Mouse (Mus musculus) intestine, postnatal 0 days (tissue): ENCODE measurements around the gene Car2. TPM values are rescaled to one million over a fixed set of nuclear protein-coding genes. Genes with fewer than 3 reads are reported as not detected.

Experiments used
- ATAC-seq: fragments of 200-750 bp; cut with Nextera tagmentation; 2 replicates; pipeline ENCODE4 v1.8.0; 2017; ENCODE audit warnings: mild to moderate bottlenecking, moderate TSS enrichment, moderate library complexity
- H3K27ac ChIP-seq: fragments of 300-500 bp; sonication (generic); 2 replicates; pipeline ENCODE4 v1.5.1; 2014; ENCODE audit warnings: mild to moderate bottlenecking, low read depth, low read length, moderate library complexity
- H3K27me3 ChIP-seq: fragments of 300-500 bp; sonication (generic); replicated peaks from 2 replicates; pipeline ENCODE4 v1.6.1; 2014; ENCODE audit warnings: low read length, mixed read lengths; ENCODE audit not compliant: control insufficient read depth, insufficient read depth
- H3K36me3 ChIP-seq: fragments of 300-500 bp; sonication (generic); 2 replicates; pipeline ENCODE4 v1.6.1; 2014; ENCODE audit warnings: mild to moderate bottlenecking, moderate library complexity; ENCODE audit not compliant: control insufficient read depth, insufficient read depth
- H3K4me1 ChIP-seq: fragments of 300-500 bp; sonication (generic); replicated peaks from 2 replicates; pipeline ENCODE4 v1.6.1; 2014; ENCODE audit warnings: antibody characterized with exemption, low read length, mixed read lengths; ENCODE audit not compliant: control insufficient read depth, insufficient read depth
- H3K4me2 ChIP-seq: fragments of 300-500 bp; sonication (generic); replicated peaks from 2 replicates; pipeline ENCODE4 v1.6.1; 2014; ENCODE audit warnings: low read depth, mild to moderate bottlenecking, moderate library complexity
- H3K4me3 ChIP-seq: fragments of 300-500 bp; sonication (generic); 2 replicates; pipeline ENCODE4 v1.5.1; 2014; ENCODE audit warnings: low read depth, low read length
- H3K9ac ChIP-seq: fragments of 300-500 bp; sonication (generic); 2 replicates; pipeline ENCODE4 v1.6.1; 2014; ENCODE audit warnings: mild to moderate bottlenecking, low read depth, low read length
- H3K9me3 ChIP-seq: fragments of 300-500 bp; sonication (generic); 2 replicates; pipeline ENCODE4 v1.6.1; 2016; ENCODE audit warnings: mixed run types; ENCODE audit not compliant: control insufficient read depth
- CTCF ChIP-seq: sonication (generic); IDR thresholded peaks from 2 replicates; pipeline ENCODE4 v1.5.1; 2016; ENCODE audit warnings: low read depth, mild to moderate bottlenecking, control low read depth, antibody characterized with exemption, moderate library complexity
- WGBS: fragments of 180-500 bp; shearing (Covaris S2); extraction: QIAGEN DNeasy Blood & Tissue Kit; methylation state at CpG from one replicate; pipeline ENCODE4 v1.1.7; 2014; 5-methylcytosine and 5-hydroxymethylcytosine counted together
- polyA plus RNA-seq: library from polyadenylated mRNA; unstranded; fragments of >200 nt; fragmentation: Nextera tagmentation; extraction: Ambion mirVana; gene quantifications from 2 replicates; pipeline ENCODE4 v1.2.1, GENCODE M21; 2015

The Car2 gene
- polyA plus RNA-seq, 1 experiment from 2014 or later, result 39.5 TPM

- Histone ChIP-seq H3K9ac (no peak overlapping the region), H3K36me3 (no peaks in the 10 kb centered on the region), H3K27ac (no peak overlapping the region), H3K4me1 (no peaks in the 10 kb centered on the region), H3K27me3 (peaks cover 11% of the 10 kb centered on the region; the same call in 1 of the 2 replicates), H3K9me3 (no peaks in the 10 kb centered on the region), H3K4me2 (no peak overlapping the region), H3K4me3 (no peak overlapping the region)
- no peak for TF ChIP-seq CTCF
- WGBS, result 84% methylated on average over 2 of the region's 2 CpGs
- no peak for ATAC-seq
Observed at GRCm38 (mm10) chr3:14863922-14864321, 22.2 kb upstream of the Car2 start.

DNA sequence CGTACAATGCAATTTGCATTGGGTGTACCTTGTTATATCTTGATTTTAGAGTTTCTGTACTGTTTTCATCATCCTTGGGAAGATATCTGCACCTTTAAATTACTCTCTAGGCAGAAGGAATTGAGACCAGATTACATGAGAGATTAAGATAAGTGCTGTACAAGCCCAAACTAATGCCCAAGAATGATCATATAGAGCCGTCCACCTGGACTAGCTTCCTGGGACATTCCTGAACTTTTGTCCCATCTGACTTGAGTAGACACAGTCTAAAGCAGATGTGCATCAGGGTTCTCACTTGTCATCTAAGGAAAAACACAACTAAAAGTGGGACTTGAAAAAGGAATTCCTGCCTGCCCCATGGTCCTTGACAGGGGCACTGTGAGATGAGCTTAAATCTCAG is 20.1 kb upstream of the Car2 start:
- peaks cover 11% of the 10 kb centered on the region; the same call in 1 of the 2 replicates for H3K27me3 ChIP-seq
- H3K9ac ChIP-seq, result no peak overlapping the region
- H3K4me1 ChIP-seq, result no peaks in the 10 kb centered on the region
- H3K4me3 ChIP-seq, result no peak overlapping the region
- no peak for TF ChIP-seq CTCF
- H3K27ac ChIP-seq, result no peak overlapping the region
- H3K9me3 ChIP-seq, result no peaks in the 10 kb centered on the region
- no peaks in the 10 kb centered on the region for H3K36me3 ChIP-seq
- ATAC-seq, result no peak
- no peak overlapping the region for H3K4me2 ChIP-seq
- WGBS, result 73% methylated on average over 2 of the region's 2 CpGs

GRCm38 (mm10) chr3:14869779-14870178 is 16.3 kb upstream of the Car2 start:
- H3K9me3 ChIP-seq, result no peaks in the 10 kb centered on the region
- 19% methylated on average over 11 of the region's 11 CpGs for WGBS
- peak overlapping the region; percentile 51 for H3K4me2 ChIP-seq
- H3K9ac ChIP-seq, result no peak overlapping the region
- peak; percentile 86 for ATAC-seq
- H3K4me1 ChIP-seq, result no peaks in the 10 kb centered on the region
- TF ChIP-seq CTCF, result peak; percentile 86
- H3K27me3 ChIP-seq, result no peaks in the 10 kb centered on the region
- H3K36me3 ChIP-seq, result no peaks in the 10 kb centered on the region
- H3K27ac ChIP-seq, result no peak overlapping the region
- H3K4me3 ChIP-seq, result no peak overlapping the region

DNA sequence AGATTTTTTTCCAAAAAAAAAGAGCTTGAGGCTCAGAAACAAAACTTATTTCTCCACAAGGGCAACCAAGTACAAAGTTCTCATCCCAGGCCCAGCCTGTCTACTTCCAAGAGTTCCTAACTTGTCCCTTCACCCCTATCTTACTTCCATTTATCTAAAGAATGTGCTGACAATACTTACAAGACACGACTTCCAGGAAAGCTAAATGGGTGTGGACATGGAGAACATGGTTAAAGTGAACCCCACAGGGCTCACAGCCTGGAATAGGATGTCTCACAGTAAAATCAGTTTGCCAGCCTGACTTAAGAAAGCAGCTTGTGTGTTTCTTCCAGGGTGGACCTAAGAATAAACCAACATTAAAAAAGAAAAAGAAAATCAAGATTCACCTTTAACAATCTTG is 15.5 kb upstream of the Car2 start:
- no peaks in the 10 kb centered on the region for H3K27me3 ChIP-seq
- 40% methylated on average over 1 of the region's 1 CpGs for WGBS
- H3K4me3 ChIP-seq, result no peak overlapping the region
- H3K9me3 ChIP-seq, result no peaks in the 10 kb centered on the region
- no peak for ATAC-seq
- H3K9ac ChIP-seq, result no peak overlapping the region
- no peak overlapping the region for H3K4me2 ChIP-seq
- no peaks in the 10 kb centered on the region for H3K36me3 ChIP-seq
- no peaks in the 10 kb centered on the region for H3K4me1 ChIP-seq
- H3K27ac ChIP-seq, result no peak overlapping the region
- no peak for TF ChIP-seq CTCF

DNA sequence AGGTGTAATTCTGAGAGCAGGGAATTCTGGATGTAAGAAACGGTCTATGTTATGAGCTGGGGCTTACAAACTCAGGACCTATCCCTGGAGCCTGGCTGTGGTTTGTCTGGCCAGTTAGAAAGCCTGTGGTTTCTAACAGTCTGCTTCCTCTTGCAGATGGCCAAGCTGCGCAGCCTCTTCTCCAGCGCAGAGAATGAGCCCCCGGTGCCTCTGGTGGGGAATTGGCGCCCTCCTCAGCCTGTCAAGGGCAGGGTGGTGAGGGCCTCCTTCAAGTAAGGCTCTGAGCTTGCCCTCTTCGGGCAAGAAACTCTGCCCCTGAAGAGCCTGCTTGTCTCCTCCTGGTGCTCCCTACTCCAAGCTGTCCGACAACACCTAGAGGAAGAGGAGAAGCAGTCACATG is 14.7 kb upstream of the Car2 start:
- Histone ChIP-seq H3K27ac (no peak overlapping the region), H3K4me3 (no peak overlapping the region), H3K9ac (no peak overlapping the region), H3K4me2 (no peak overlapping the region), H3K27me3 (no peaks in the 10 kb centered on the region), H3K9me3 (no peaks in the 10 kb centered on the region), H3K36me3 (no peaks in the 10 kb centered on the region), H3K4me1 (no peaks in the 10 kb centered on the region)
- no peak for ATAC-seq
- whole genome bisulfite sequencing, result 61% methylated on average over 7 of the region's 7 CpGs
- peak; percentile 44 for TF ChIP-seq CTCF

- no peak overlapping the region for H3K4me3 ChIP-seq
- TF ChIP-seq CTCF, result peak; percentile 78
- ATAC-seq, result no peak
- H3K27me3 ChIP-seq, result no peaks in the 10 kb centered on the region
- no peak overlapping the region for H3K9ac ChIP-seq
- H3K27ac ChIP-seq, result no peak overlapping the region
- H3K9me3 ChIP-seq, result no peaks in the 10 kb centered on the region
- H3K4me1 ChIP-seq, result no peaks in the 10 kb centered on the region
- 39% methylated on average over 8 of the region's 8 CpGs for WGBS
- no peaks in the 10 kb centered on the region for H3K36me3 ChIP-seq
- H3K4me2 ChIP-seq, result no peak overlapping the region
Observed at GRCm38 (mm10) chr3:14874402-14875040, 11.6 kb upstream of the Car2 start.
